Mouse (Mus musculus) megakaryocyte, embryonic 14.5 days (primary cell): ENCODE results near the gene Sdccag8.

Experiments used
- FLI1 ChIP-seq: IDR thresholded peaks from 2 replicates; pipeline ENCODE4 v1.6.1; 2012; ENCODE audit warnings: low read length, inconsistent platforms, mixed read lengths
- GATA1 ChIP-seq: IDR thresholded peaks from 3 replicates; pipeline ENCODE4 v1.6.1; 2012; ENCODE audit warnings: mixed read lengths, low read length, inconsistent platforms, borderline replicate concordance

DNA sequence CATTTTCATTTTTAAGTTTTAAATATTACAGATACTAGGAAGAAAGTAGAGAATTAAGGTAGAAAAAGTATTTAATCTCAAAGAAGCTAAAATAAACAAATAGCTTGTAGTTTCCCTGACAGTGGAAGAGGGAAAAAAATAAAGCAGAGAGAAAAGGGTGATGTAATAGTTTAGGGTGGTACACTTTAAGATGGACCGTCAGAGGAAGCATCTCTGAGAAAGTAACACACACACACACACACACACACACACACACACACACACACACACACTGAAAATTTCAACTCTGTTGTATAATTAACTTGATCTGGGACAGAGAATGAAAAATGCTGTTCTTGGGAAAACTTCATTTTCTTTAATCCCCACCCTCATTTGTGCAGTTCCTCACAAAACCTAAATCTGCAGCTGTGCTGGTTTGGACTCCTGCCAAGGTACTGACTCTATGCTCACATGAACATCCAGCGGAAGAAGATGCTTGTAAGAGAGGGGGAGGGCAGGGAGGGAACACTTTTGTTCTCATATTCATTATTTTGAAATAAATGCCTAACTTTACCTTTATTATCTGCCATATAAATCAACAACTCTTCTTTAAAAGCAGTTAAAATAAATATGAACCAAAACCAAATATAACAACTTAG lies 13.6 kb upstream of the Sdccag8 start:
- TF ChIP-seq GATA1 = no peak
- TF ChIP-seq FLI1 = no peak
